Mouse (Mus musculus) E14TG2a.4 (cell line): Measurements from ENCODE around the gene Snx8.

ENCODE experiments used
- H3K27me3 ChIP-seq: 2 replicates; pipeline ENCODE4 v1.6.1; 2014; ENCODE audit warnings: low read length, control low read depth; ENCODE audit not compliant: insufficient read depth
- H3K36me3 ChIP-seq: 2 replicates; pipeline ENCODE4 v1.6.1; 2014; ENCODE audit warnings: low read length, control low read depth; ENCODE audit not compliant: insufficient read depth
- H3K4me1 ChIP-seq: replicated peaks from 2 replicates; pipeline ENCODE4 v1.6.1; 2014; ENCODE audit warnings: low read depth, low read length, control low read depth
- H3K4me3 ChIP-seq: replicated peaks from 2 replicates; pipeline ENCODE4 v1.5.1; 2014; ENCODE audit warnings: mild to moderate bottlenecking, low read length
- H3K9me3 ChIP-seq: 2 replicates; pipeline ENCODE4 v1.6.1; 2014; ENCODE audit warnings: low read length, control low read depth
- CTCF ChIP-seq: conservative IDR thresholded peaks from 2 replicates; pipeline ENCODE4 v1.5.1; 2014; ENCODE audit warnings: low read length
- NANOG ChIP-seq: IDR thresholded peaks from 2 replicates; pipeline ENCODE4 v1.6.1; 2014; ENCODE audit warnings: borderline replicate concordance, low read length, mixed read lengths
- POU5F1 ChIP-seq: IDR thresholded peaks from 2 replicates; pipeline ENCODE4 v1.6.1; 2014; ENCODE audit warnings: low read length, borderline replicate concordance

Gene Snx8

GRCm38 (mm10) chr5:140411339-140411738 is 22.3 kb upstream of the Snx8 start:
- peak; percentile 36 for TF ChIP-seq CTCF
- TF ChIP-seq NANOG: no peak
- H3K36me3 ChIP-seq: peaks cover 1% of the 10 kb centered on the region; the same call in 1 of the 2 replicates
- H3K9me3 ChIP-seq: no peaks in the 10 kb centered on the region
- no peak overlapping the region for H3K4me3 ChIP-seq
- peaks cover 8% of the 10 kb centered on the region; the same call in 1 of the 2 replicates for H3K27me3 ChIP-seq
- no peaks in the 10 kb centered on the region for H3K4me1 ChIP-seq

DNA sequence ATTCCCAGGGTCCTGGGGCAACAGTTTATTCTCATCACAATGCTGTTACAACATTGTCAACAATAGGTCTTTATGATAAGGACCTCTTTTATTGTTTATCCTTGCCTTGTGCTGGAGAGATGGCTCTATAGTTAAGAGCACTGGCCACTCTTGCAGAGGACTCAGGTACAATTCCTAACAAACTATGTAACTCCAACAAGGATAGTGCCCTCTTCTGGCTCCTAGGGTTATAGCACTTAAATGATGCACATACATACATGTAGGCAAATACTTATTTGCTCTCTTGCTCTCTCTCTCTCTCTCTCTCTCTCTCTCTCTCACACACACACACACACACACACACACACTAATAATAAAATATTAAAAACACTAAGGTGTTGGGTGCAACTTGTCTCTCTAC is 19.7 kb upstream of the Snx8 start:
- Histone ChIP-seq H3K36me3 (no peaks in the 10 kb centered on the region), H3K4me1 (no peaks in the 10 kb centered on the region), H3K9me3 (no peaks in the 10 kb centered on the region), H3K27me3 (peaks cover 11% of the 10 kb centered on the region; the same call in 1 of the 2 replicates), H3K4me3 (no peak overlapping the region)
- TF ChIP-seq CTCF (peak; percentile 39), NANOG (no peak)

- H3K4me3 ChIP-seq: no peak overlapping the region
Observed at GRCm38 (mm10) chr5:140406666-140407065, 17.6 kb upstream of the Snx8 start.

GRCm38 (mm10) chr5:140405126-140405525 is 16.1 kb upstream of the Snx8 start:
- no peak for TF ChIP-seq POU5F1
- no peak for TF ChIP-seq NANOG
- TF ChIP-seq CTCF: no peak
- H3K4me3 ChIP-seq: no peak overlapping the region
- peaks cover 15% of the 10 kb centered on the region; the same call in 1 of the 2 replicates for H3K27me3 ChIP-seq
- H3K4me1 ChIP-seq: peaks cover 3% of the 10 kb centered on the region; the same call in 1 of the 2 replicates
- H3K9me3 ChIP-seq: no peaks in the 10 kb centered on the region
- H3K36me3 ChIP-seq: no peaks in the 10 kb centered on the region

More at GRCm38 (mm10) chr5:140406666-140407065, 17.6 kb upstream of the Snx8 start:
- Histone ChIP-seq H3K9me3 (no peaks in the 10 kb centered on the region), H3K27me3 (peaks cover 15% of the 10 kb centered on the region; the same call in 1 of the 2 replicates), H3K4me1 (no peaks in the 10 kb centered on the region), H3K36me3 (no peaks in the 10 kb centered on the region)
- TF ChIP-seq POU5F1 (no peak), NANOG (no peak), CTCF (no peak)

- peaks cover 3% of the 10 kb centered on the region; the same call in 1 of the 2 replicates for H3K4me1 ChIP-seq
Observed at GRCm38 (mm10) chr5:140402640-140403270, 13.7 kb upstream of the Snx8 start.

GRCm38 (mm10) chr5:140396166-140396940 is 7.3 kb upstream of the Snx8 start:
- Histone ChIP-seq H3K4me3 (no peak overlapping the region), H3K27me3 (peaks cover 4% of the 10 kb centered on the region; the same call in 1 of the 2 replicates), H3K9me3 (no peaks in the 10 kb centered on the region), H3K4me1 (peaks cover under 1% of the 10 kb centered on the region; the same call in 1 of the 2 replicates), H3K36me3 (no peaks in the 10 kb centered on the region)
- no peak for TF ChIP-seq POU5F1
- peak; percentile 22 for TF ChIP-seq CTCF

More at GRCm38 (mm10) chr5:140402640-140403270, 13.7 kb upstream of the Snx8 start:
- H3K4me3 ChIP-seq: no peak overlapping the region
- no peaks in the 10 kb centered on the region for H3K9me3 ChIP-seq
- H3K27me3 ChIP-seq: peaks cover 15% of the 10 kb centered on the region; the same call in 1 of the 2 replicates
- TF ChIP-seq NANOG (no peak), CTCF (no peak), POU5F1 (no peak)
- no peaks in the 10 kb centered on the region for H3K36me3 ChIP-seq

- Histone ChIP-seq H3K9me3 (no peaks in the 10 kb centered on the region), H3K4me1 (peaks cover 18% of the 10 kb centered on the region), H3K4me3 (no peak overlapping the region), H3K36me3 (no peaks in the 10 kb centered on the region), H3K27me3 (peaks cover 24% of the 10 kb centered on the region)
- no peak for TF ChIP-seq NANOG
- TF ChIP-seq POU5F1: no peak
- no peak for TF ChIP-seq CTCF
Observed at GRCm38 (mm10) chr5:140392701-140393100, 3.6 kb upstream of the Snx8 start.

GRCm38 (mm10) chr5:140391981-140392380 is 2.9 kb upstream of the Snx8 start:
- H3K4me3 ChIP-seq: no peak overlapping the region
- no peaks in the 10 kb centered on the region for H3K9me3 ChIP-seq
- H3K27me3 ChIP-seq: peaks cover 26% of the 10 kb centered on the region
- TF ChIP-seq NANOG (no peak), CTCF (no peak), POU5F1 (no peak)
- no peaks in the 10 kb centered on the region for H3K36me3 ChIP-seq
- peaks cover 25% of the 10 kb centered on the region for H3K4me1 ChIP-seq

DNA sequence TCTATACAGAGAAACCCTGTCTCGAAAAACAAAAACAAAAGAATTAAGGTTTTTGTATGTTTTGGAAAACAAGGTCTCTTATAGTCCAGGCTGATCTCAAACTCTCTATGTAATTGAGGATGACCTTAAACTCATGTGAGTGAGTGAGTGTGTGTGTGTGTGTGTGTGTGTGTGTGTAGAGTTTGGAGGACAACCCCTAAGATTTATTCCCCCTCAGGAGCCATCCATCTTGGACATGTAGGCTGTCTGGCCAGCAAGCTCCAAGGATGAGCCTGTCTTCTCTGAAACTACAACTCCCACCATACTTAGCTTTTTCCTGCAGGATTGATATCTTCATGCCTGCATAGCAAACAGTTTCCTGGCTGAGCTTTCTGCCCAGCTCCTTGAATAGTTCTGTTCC is 2.4 kb upstream of the Snx8 start:
- Histone ChIP-seq H3K4me1 (peaks cover 26% of the 10 kb centered on the region), H3K36me3 (no peaks in the 10 kb centered on the region), H3K4me3 (no peak overlapping the region), H3K9me3 (no peaks in the 10 kb centered on the region), H3K27me3 (peaks cover 26% of the 10 kb centered on the region)
- TF ChIP-seq CTCF (no peak), NANOG (no peak), POU5F1 (no peak)
